Mouse (Mus musculus): ENCODE results near the gene Rras2. TPM values are rescaled to one million over a fixed set of nuclear protein-coding genes. Genes with fewer than 3 reads are reported as not detected.
A peak's percentile ranks its signal among the peaks of the same experiment; 100 is the strongest.

The Rras2 gene
- polyA plus RNA-seq, 1 experiment from 2014 or later: 51.2 TPM

GRCm38 (mm10) chr7:114090231-114090630, 27.4 kb downstream of the Rras2 start:
- TF ChIP-seq CTCF (IDR thresholded peaks at IDR 0.05; ENCODE audit: low read depth): no peak
- no peaks in the 10 kb centered on the region for H3K36me3 ChIP-seq (ENCODE audit: insufficient read depth, low read length)

DNA sequence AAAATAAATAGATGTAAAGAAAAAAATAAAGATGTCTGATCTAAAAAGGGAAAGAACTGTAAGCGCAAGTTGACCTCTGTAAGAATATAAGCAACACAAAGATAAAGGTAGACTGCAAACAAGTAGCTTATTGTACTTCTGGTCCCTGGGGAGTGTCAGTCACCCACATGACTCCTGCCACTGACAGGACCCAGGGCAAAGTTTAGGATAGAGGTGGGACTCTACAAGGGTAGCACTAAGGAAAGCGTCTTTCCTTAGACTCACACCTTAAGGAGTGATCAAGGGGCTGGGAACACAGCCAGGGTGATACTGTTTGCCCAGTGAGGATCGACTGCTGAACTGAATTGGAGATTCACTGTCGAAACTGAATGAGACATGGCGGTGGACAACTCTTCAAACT, 28.7 kb downstream of the Rras2 start:
- WGBS: 66% methylated on average over 5 of the region's 5 CpGs
- Histone ChIP-seq H3K4me1 (replicated peaks; ENCODE audit: insufficient read depth, low read length) (peaks cover 8% of the 10 kb centered on the region; the same call in 1 of the 2 replicates), H3K27me3 (ENCODE audit: insufficient read depth, low read length) (no peaks in the 10 kb centered on the region), H3K36me3 (ENCODE audit: insufficient read depth, low read length) (no peaks in the 10 kb centered on the region), H3K4me3 (replicated peaks; ENCODE audit: low read depth, low read length) (no peak overlapping the region), H3K27ac (no peak overlapping the region), H3K9me3 (replicated peaks; ENCODE audit: low read length) (no peaks in the 10 kb centered on the region), H3K9ac (ENCODE audit: low read depth, low read length) (no peak overlapping the region), H3K4me2 (ENCODE audit: low read length) (no peak overlapping the region)
- TF ChIP-seq CTCF (IDR thresholded peaks at IDR 0.05; ENCODE audit: low read depth): no peak
- ATAC-seq (replicated peaks; ENCODE audit: low FRiP score, low read depth) (no peak), DNase-seq (ENCODE audit: low spot score) (no peak)

More at GRCm38 (mm10) chr7:114090231-114090630, 27.4 kb downstream of the Rras2 start:
- Histone ChIP-seq H3K27ac (no peak overlapping the region), H3K4me1 (replicated peaks; ENCODE audit: insufficient read depth, low read length) (peaks cover 10% of the 10 kb centered on the region; the same call in 1 of the 2 replicates), H3K27me3 (ENCODE audit: insufficient read depth, low read length) (no peaks in the 10 kb centered on the region), H3K4me2 (ENCODE audit: low read length) (no peak overlapping the region), H3K9me3 (replicated peaks; ENCODE audit: low read length) (no peaks in the 10 kb centered on the region), H3K4me3 (replicated peaks; ENCODE audit: low read depth, low read length) (no peak overlapping the region), H3K9ac (ENCODE audit: low read depth, low read length) (no peak overlapping the region)
- ATAC-seq (replicated peaks; ENCODE audit: low FRiP score, low read depth) (no peak), DNase-seq (ENCODE audit: low spot score) (no peak)
- WGBS: 76% methylated on average over 3 of the region's 3 CpGs

DNA sequence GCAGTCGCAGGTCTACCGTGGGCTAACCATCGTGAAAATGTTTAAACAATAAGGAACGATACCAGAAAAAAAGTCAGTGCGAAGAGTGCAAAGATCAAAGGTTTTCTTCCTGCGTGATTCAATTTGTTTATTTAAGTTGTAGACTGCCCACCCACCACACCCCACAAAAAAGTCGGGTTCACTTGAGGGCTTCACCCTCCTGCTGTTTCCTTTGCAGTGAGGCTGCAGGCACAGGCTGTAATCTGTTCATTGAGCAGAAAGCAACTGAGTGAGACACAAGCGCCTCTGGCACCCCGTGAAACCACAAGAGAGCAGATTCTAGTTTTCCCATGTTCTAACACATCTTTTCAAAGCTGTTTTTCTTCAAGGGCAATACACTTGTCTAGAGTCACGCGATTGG, 29.6 kb downstream of the Rras2 start:
- no peaks in the 10 kb centered on the region for H3K27me3 ChIP-seq (ENCODE audit: insufficient read depth, low read length)
- DNase-seq (ENCODE audit: low spot score) (no peak), ATAC-seq (replicated peaks; ENCODE audit: low FRiP score, low read depth) (no peak)
- H3K4me2 ChIP-seq (ENCODE audit: low read length): 0 out of 2 replicates have a peak overlapping the region, but pooled peaks have one; percentile 3
- H3K4me1 ChIP-seq (replicated peaks; ENCODE audit: insufficient read depth, low read length): peaks cover 8% of the 10 kb centered on the region; the same call in 1 of the 2 replicates
- WGBS: 17% methylated on average over 11 of the region's 11 CpGs
- H3K9me3 ChIP-seq (replicated peaks; ENCODE audit: low read length): no peaks in the 10 kb centered on the region
- no peak overlapping the region for H3K27ac ChIP-seq
- H3K9ac ChIP-seq (ENCODE audit: low read depth, low read length): no peak overlapping the region
- TF ChIP-seq CTCF (IDR thresholded peaks at IDR 0.05; ENCODE audit: low read depth): no peak
- H3K36me3 ChIP-seq (ENCODE audit: insufficient read depth, low read length): no peaks in the 10 kb centered on the region
- no peak overlapping the region for H3K4me3 ChIP-seq (replicated peaks; ENCODE audit: low read depth, low read length)

GRCm38 (mm10) chr7:114087341-114087740, 30.2 kb downstream of the Rras2 start:
- Histone ChIP-seq H3K4me3 (replicated peaks; ENCODE audit: low read depth, low read length) (no peak overlapping the region), H3K36me3 (ENCODE audit: insufficient read depth, low read length) (no peaks in the 10 kb centered on the region), H3K4me1 (replicated peaks; ENCODE audit: insufficient read depth, low read length) (peaks cover 8% of the 10 kb centered on the region; the same call in 1 of the 2 replicates), H3K27ac (no peak overlapping the region), H3K4me2 (ENCODE audit: low read length) (0 out of 2 replicates have a peak overlapping the region, but pooled peaks have one; percentile 3), H3K9ac (ENCODE audit: low read depth, low read length) (no peak overlapping the region), H3K9me3 (replicated peaks; ENCODE audit: low read length) (no peaks in the 10 kb centered on the region), H3K27me3 (ENCODE audit: insufficient read depth, low read length) (no peaks in the 10 kb centered on the region)
- no peak for DNase-seq (ENCODE audit: low spot score)
- no peak for TF ChIP-seq CTCF (IDR thresholded peaks at IDR 0.05; ENCODE audit: low read depth)
- ATAC-seq (replicated peaks; ENCODE audit: low FRiP score, low read depth): no peak
- WGBS: 36% methylated on average over 6 of the region's 6 CpGs

GRCm38 (mm10) chr7:114086021-114086710, 31.4 kb downstream of the Rras2 start:
- no peak for DNase-seq (ENCODE audit: low spot score)
- Histone ChIP-seq H3K9me3 (replicated peaks; ENCODE audit: low read length) (no peaks in the 10 kb centered on the region), H3K36me3 (ENCODE audit: insufficient read depth, low read length) (no peaks in the 10 kb centered on the region), H3K27me3 (ENCODE audit: insufficient read depth, low read length) (no peaks in the 10 kb centered on the region), H3K4me2 (ENCODE audit: low read length) (no peak overlapping the region), H3K4me3 (replicated peaks; ENCODE audit: low read depth, low read length) (no peak overlapping the region), H3K4me1 (replicated peaks; ENCODE audit: insufficient read depth, low read length) (peaks cover 8% of the 10 kb centered on the region; the same call in 1 of the 2 replicates), H3K9ac (ENCODE audit: low read depth, low read length) (no peak overlapping the region), H3K27ac (peak overlapping the region; percentile 20; the same call in 1 of the 2 replicates)
- ATAC-seq (replicated peaks; ENCODE audit: low FRiP score, low read depth): no peak
- no peak for TF ChIP-seq CTCF (IDR thresholded peaks at IDR 0.05; ENCODE audit: low read depth)
- 48% methylated on average over 6 of the region's 6 CpGs for WGBS

DNA sequence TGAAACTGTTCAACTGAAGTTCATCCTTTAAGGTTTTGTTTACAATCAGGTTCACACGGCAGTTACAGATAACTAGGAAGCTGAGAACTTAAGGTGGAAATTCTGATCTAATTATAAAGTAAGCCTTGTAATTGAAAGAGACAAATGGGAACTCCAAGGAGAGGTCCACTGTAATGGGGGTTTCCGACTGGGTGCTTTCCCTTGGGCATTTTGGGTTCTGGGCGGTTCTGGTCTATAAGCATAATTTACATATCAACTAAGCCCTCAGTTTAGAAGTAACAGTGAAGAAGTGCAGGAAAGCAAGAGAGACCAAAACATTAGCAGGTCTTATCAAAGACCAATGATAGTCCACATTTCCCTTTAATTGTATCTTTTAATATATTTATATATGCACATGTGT, 33.8 kb downstream of the Rras2 start:
- Histone ChIP-seq H3K27me3 (ENCODE audit: insufficient read depth, low read length) (no peaks in the 10 kb centered on the region), H3K9ac (ENCODE audit: low read depth, low read length) (no peak overlapping the region), H3K4me2 (ENCODE audit: low read length) (no peak overlapping the region), H3K4me3 (replicated peaks; ENCODE audit: low read depth, low read length) (no peak overlapping the region), H3K27ac (no peak overlapping the region), H3K4me1 (replicated peaks; ENCODE audit: insufficient read depth, low read length) (peaks cover 8% of the 10 kb centered on the region; the same call in 1 of the 2 replicates), H3K36me3 (ENCODE audit: insufficient read depth, low read length) (no peaks in the 10 kb centered on the region), H3K9me3 (replicated peaks; ENCODE audit: low read length) (no peaks in the 10 kb centered on the region)
- no peak for ATAC-seq (replicated peaks; ENCODE audit: low FRiP score, low read depth)
- no peak for DNase-seq (ENCODE audit: low spot score)
- TF ChIP-seq CTCF (IDR thresholded peaks at IDR 0.05; ENCODE audit: low read depth): no peak
- 54% methylated on average over 3 of the region's 3 CpGs for WGBS
